Mouse (Mus musculus): ENCODE measurements around the gene Tmem63a. TPM values are rescaled to one million over a fixed set of nuclear protein-coding genes. Genes with fewer than 3 reads are reported as not detected.

Tmem63a gene
- polyA plus RNA-seq, 1 experiment from 2014 or later = 1.3 TPM

DNA sequence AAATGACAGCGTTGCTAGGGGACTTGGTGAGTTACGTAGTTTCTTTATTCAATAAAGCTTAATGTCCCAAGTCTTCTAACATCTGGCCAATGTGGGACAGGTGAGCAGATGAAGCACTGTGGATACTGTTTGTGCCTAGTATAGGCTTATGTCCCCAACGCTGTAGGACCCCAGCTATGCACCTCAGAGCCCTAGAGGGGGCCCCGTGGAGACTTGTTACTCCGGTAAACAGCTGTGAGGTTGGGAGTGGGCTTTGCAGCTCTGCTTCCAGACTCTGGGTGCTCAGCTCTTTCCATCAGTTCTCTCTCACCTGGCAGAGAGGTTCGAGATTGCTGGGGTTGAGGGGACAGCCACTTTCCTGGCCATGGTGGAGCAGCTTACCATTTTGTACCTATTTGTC lies 36.8 kb upstream of the Tmem63a start:
- ATAC-seq (no peak), DNase-seq (ENCODE audit: low spot score) (no peak)
- H3K9ac ChIP-seq (ENCODE audit: low read length) = peak overlapping the region; percentile 95; the same call in 1 of the 2 replicates
- H3K9me3 ChIP-seq (replicated peaks; ENCODE audit: control insufficient read depth, low read length) = no peaks in the 10 kb centered on the region
- 61% methylated on average over 6 of the region's 6 CpGs for WGBS
- peaks cover 9% of the 10 kb centered on the region for H3K4me1 ChIP-seq (ENCODE audit: control insufficient read depth, insufficient read depth, low read length)
- H3K27me3 ChIP-seq (replicated peaks; ENCODE audit: control insufficient read depth, insufficient read depth, low read length) = no peaks in the 10 kb centered on the region
- no peak overlapping the region for H3K27ac ChIP-seq (ENCODE audit: low read depth, low read length)
- H3K4me2 ChIP-seq (ENCODE audit: low read length) = peak overlapping the region; percentile 88
- peak overlapping the region; percentile 86 for H3K4me3 ChIP-seq (ENCODE audit: low read depth, low read length)
- H3K36me3 ChIP-seq (ENCODE audit: control insufficient read depth, insufficient read depth, low read length) = peaks cover 30% of the 10 kb centered on the region

DNA sequence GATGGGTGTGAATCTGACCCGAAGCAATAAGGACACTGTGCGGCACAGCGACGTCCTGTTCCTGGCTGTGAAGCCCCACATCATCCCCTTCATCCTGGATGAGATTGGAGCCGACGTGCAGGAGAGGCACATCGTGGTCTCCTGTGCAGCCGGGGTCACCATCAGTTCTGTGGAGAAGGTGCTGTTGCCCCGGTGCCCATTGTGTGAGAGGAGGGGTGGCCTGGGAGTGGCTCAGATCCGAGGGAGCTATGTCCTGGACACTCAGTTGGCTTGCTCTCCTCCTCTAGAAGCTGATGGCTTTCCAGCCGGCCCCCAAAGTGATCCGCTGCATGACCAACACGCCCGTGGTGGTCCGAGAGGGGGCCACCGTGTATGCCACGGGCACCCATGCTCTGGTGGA lies 36.3 kb upstream of the Tmem63a start:
- Histone ChIP-seq H3K4me3 (ENCODE audit: low read depth, low read length) (no peak overlapping the region), H3K4me1 (ENCODE audit: control insufficient read depth, insufficient read depth, low read length) (peaks cover 9% of the 10 kb centered on the region), H3K27me3 (replicated peaks; ENCODE audit: control insufficient read depth, insufficient read depth, low read length) (no peaks in the 10 kb centered on the region), H3K4me2 (ENCODE audit: low read length) (peak overlapping the region; percentile 88; the same call in 1 of the 2 replicates), H3K9ac (ENCODE audit: low read length) (0 out of 2 replicates have a peak overlapping the region, but pooled peaks have one; percentile 21), H3K27ac (ENCODE audit: low read depth, low read length) (no peak overlapping the region), H3K9me3 (replicated peaks; ENCODE audit: control insufficient read depth, low read length) (no peaks in the 10 kb centered on the region), H3K36me3 (ENCODE audit: control insufficient read depth, insufficient read depth, low read length) (peaks cover 30% of the 10 kb centered on the region)
- WGBS = 96% methylated on average over 17 of the region's 17 CpGs
- DNase-seq (ENCODE audit: low spot score) (no peak), ATAC-seq (no peak)

DNA sequence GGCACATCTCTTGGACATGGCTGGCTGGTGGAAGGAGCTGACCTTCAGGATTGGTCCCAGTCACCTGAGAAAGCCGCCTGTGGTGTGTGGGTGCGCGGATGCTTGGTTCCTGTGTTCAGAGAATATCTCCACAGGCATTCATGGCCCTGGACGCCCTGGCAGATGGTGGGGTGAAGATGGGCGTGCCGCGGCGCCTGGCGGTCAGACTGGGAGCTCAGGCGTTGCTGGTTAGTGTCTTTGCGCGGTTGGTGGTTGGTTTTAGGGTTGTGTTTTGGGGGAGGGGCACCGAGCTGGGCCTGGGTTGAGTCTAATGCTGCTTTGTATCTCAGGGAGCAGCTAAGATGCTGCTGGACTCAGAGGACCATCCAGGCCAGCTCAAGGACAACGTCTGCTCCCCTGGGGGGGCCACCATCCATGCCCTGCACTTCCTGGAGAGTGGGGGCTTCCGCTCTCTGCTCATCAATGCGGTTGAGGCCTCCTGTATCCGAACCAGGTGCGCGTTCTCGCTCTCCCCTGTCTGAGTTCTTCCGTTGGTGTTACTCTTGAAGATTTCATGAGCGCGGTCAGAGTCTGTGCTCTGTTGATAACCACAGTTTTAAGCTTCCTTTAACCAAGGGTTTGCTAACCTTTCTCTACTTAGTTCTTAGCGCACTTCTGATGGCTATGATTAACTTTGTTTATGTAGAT lies 35.5 kb upstream of the Tmem63a start:
- no peak overlapping the region for H3K9ac ChIP-seq (ENCODE audit: low read length)
- no peak overlapping the region for H3K4me3 ChIP-seq (ENCODE audit: low read depth, low read length)
- H3K4me2 ChIP-seq (ENCODE audit: low read length) = no peak overlapping the region
- H3K4me1 ChIP-seq (ENCODE audit: control insufficient read depth, insufficient read depth, low read length) = peaks cover 9% of the 10 kb centered on the region
- peaks cover 30% of the 10 kb centered on the region for H3K36me3 ChIP-seq (ENCODE audit: control insufficient read depth, insufficient read depth, low read length)
- no peaks in the 10 kb centered on the region for H3K9me3 ChIP-seq (replicated peaks; ENCODE audit: control insufficient read depth, low read length)
- no peak overlapping the region for H3K27ac ChIP-seq (ENCODE audit: low read depth, low read length)
- H3K27me3 ChIP-seq (replicated peaks; ENCODE audit: control insufficient read depth, insufficient read depth, low read length) = no peaks in the 10 kb centered on the region
- DNase-seq (ENCODE audit: low spot score) (no peak), ATAC-seq (no peak)
- WGBS = 92% methylated on average over 24 of the region's 24 CpGs

DNA sequence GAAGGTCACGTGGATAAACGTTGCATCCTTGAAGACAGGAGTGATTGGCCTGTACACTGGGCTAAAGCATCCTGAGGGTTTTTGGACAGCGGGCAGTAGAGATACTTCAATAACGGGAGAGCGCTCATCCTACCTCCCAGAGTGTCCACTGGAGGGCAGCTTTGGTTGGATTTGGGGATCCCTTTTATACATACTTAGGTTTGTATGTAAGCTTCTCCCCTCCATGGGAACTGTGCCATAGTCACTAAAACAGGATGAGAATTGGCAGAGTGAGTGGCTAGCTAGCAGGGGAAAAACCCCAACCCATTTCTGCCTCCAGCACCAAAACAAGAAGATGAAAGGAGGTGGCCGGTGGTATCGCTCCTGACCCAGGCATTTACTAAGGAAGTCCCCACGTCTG lies 31.0 kb upstream of the Tmem63a start:
- H3K36me3 ChIP-seq (ENCODE audit: control insufficient read depth, insufficient read depth, low read length) = peaks cover 27% of the 10 kb centered on the region
- no peak overlapping the region for H3K4me3 ChIP-seq (ENCODE audit: low read depth, low read length)
- 54% methylated on average over 8 of the region's 8 CpGs for WGBS
- ATAC-seq (no peak), DNase-seq (ENCODE audit: low spot score) (no peak)
- no peak overlapping the region for H3K9ac ChIP-seq (ENCODE audit: low read length)
- no peak overlapping the region for H3K4me2 ChIP-seq (ENCODE audit: low read length)
- no peak overlapping the region for H3K27ac ChIP-seq (ENCODE audit: low read depth, low read length)
- H3K27me3 ChIP-seq (replicated peaks; ENCODE audit: control insufficient read depth, insufficient read depth, low read length) = no peaks in the 10 kb centered on the region
- H3K4me1 ChIP-seq (ENCODE audit: control insufficient read depth, insufficient read depth, low read length) = no peaks in the 10 kb centered on the region
- H3K9me3 ChIP-seq (replicated peaks; ENCODE audit: control insufficient read depth, low read length) = no peaks in the 10 kb centered on the region

DNA sequence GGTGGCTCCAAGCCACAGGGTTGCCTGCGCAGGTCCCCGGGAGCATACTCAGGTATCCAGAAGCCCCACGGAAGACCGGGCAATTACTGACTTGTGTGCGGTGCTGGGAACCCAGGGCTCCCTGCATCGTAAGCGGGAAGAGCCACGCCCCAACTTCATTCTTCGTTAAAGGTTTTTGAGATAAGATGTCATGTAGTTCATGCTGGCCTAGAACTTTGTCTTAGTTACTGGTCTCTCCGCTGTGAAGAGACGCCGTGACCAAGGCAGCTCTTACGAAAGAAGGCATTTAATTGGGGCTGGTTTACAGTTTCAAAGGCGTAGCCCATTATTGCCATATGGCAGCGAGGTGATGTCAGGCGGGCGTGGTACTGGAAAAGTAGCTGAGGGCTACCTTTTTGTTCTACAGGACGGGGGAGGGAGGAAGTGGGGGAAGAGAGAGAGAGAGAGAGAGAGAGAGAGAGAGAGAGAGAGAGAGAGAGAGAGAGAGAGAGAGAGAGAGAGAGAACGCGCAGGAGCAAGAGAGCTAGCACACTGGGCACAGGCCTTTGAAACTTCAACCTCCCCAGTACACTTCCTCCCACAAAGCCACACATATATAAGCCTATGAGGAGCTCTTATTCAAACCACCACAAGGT lies 30.4 kb upstream of the Tmem63a start:
- peak; percentile 37; the same call in 1 of the 2 replicates for ATAC-seq
- peaks cover 21% of the 10 kb centered on the region for H3K36me3 ChIP-seq (ENCODE audit: control insufficient read depth, insufficient read depth, low read length)
- H3K9ac ChIP-seq (ENCODE audit: low read length) = no peak overlapping the region
- no peaks in the 10 kb centered on the region for H3K27me3 ChIP-seq (replicated peaks; ENCODE audit: control insufficient read depth, insufficient read depth, low read length)
- no peak overlapping the region for H3K4me2 ChIP-seq (ENCODE audit: low read length)
- no peak overlapping the region for H3K4me3 ChIP-seq (ENCODE audit: low read depth, low read length)
- DNase-seq (ENCODE audit: low spot score) = no peak
- WGBS = 63% methylated on average over 20 of the region's 20 CpGs
- no peaks in the 10 kb centered on the region for H3K9me3 ChIP-seq (replicated peaks; ENCODE audit: control insufficient read depth, low read length)
- no peaks in the 10 kb centered on the region for H3K4me1 ChIP-seq (ENCODE audit: control insufficient read depth, insufficient read depth, low read length)
- H3K27ac ChIP-seq (ENCODE audit: low read depth, low read length) = no peak overlapping the region

DNA sequence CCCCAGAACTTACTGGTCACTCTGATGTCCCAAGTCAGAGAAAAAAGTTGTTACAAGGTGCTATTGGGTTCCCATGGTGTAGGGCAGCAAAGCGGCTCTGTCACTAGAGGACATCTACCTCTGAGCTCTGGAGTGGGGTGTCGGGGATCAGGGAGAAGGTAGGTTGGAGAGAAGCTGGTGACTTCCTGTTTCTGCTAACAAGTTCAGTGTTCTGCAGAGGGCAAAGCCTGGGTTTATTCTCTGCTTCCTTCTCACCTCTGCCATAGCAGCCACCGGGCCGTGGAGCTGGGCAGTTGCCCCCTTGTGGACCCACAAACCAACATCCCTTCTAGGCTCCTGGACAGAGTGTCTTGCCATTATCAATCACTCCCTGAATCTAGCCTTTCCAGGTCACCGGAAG lies 29.4 kb upstream of the Tmem63a start:
- Histone ChIP-seq H3K4me1 (ENCODE audit: control insufficient read depth, insufficient read depth, low read length) (no peaks in the 10 kb centered on the region), H3K9ac (ENCODE audit: low read length) (no peak overlapping the region), H3K36me3 (ENCODE audit: control insufficient read depth, insufficient read depth, low read length) (peaks cover 10% of the 10 kb centered on the region), H3K27ac (ENCODE audit: low read depth, low read length) (no peak overlapping the region), H3K4me3 (ENCODE audit: low read depth, low read length) (no peak overlapping the region), H3K9me3 (replicated peaks; ENCODE audit: control insufficient read depth, low read length) (no peaks in the 10 kb centered on the region), H3K4me2 (ENCODE audit: low read length) (no peak overlapping the region), H3K27me3 (replicated peaks; ENCODE audit: control insufficient read depth, insufficient read depth, low read length) (no peaks in the 10 kb centered on the region)
- WGBS = 86% methylated on average over 5 of the region's 5 CpGs
- ATAC-seq (no peak), DNase-seq (ENCODE audit: low spot score) (no peak)

DNA sequence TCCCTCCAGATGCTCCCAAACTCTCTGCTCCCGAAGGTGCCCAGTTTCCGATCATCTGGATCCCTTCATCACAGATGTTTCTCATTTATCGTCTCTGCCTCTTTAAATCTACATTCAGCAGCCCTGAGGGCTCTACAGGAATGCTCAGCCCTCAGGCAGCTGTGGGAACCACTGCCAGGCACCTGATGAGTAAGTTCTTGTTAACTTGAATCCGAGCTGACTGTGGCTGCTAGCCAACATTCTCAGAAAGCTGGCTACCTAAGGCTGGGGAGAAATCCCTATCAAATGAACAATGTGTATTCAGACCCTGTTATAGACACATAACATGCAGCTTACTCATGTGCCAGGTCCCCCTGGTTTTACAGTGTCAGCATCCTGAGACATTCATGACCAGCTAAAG lies 28.3 kb upstream of the Tmem63a start:
- no peak for DNase-seq (ENCODE audit: low spot score)
- Histone ChIP-seq H3K27me3 (replicated peaks; ENCODE audit: control insufficient read depth, insufficient read depth, low read length) (no peaks in the 10 kb centered on the region), H3K4me1 (ENCODE audit: control insufficient read depth, insufficient read depth, low read length) (no peaks in the 10 kb centered on the region), H3K27ac (ENCODE audit: low read depth, low read length) (no peak overlapping the region), H3K36me3 (ENCODE audit: control insufficient read depth, insufficient read depth, low read length) (peaks cover 3% of the 10 kb centered on the region; the same call in 1 of the 2 replicates), H3K4me2 (ENCODE audit: low read length) (no peak overlapping the region), H3K4me3 (ENCODE audit: low read depth, low read length) (no peak overlapping the region), H3K9ac (ENCODE audit: low read length) (no peak overlapping the region), H3K9me3 (replicated peaks; ENCODE audit: control insufficient read depth, low read length) (no peaks in the 10 kb centered on the region)
- ATAC-seq = no peak
- 56% methylated on average over 4 of the region's 4 CpGs for WGBS

DNA sequence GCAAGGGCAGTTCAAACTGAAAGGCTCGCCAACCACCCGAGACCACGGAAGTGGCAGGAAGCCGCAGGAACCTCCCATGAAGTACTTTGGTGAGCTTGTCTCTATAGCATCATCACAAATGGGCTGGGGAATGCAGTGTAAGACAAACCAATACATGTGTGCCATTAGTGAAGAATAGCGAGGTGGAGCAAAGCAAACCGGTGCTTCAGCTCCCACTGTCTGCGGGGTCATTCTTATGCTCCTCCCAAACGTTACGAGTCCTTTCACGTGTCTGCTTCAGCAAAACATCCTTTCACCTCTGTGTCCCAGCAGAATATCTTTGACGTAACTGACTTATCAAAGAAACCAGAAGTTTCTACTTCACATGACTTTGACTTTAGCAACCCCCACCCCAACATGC lies 25.7 kb upstream of the Tmem63a start:
- ATAC-seq (no peak), DNase-seq (ENCODE audit: low spot score) (no peak)
- H3K27me3 ChIP-seq (replicated peaks; ENCODE audit: control insufficient read depth, insufficient read depth, low read length) = no peaks in the 10 kb centered on the region
- no peak overlapping the region for H3K4me3 ChIP-seq (ENCODE audit: low read depth, low read length)
- no peaks in the 10 kb centered on the region for H3K9me3 ChIP-seq (replicated peaks; ENCODE audit: control insufficient read depth, low read length)
- WGBS = 89% methylated on average over 11 of the region's 11 CpGs
- no peak overlapping the region for H3K4me2 ChIP-seq (ENCODE audit: low read length)
- H3K36me3 ChIP-seq (ENCODE audit: control insufficient read depth, insufficient read depth, low read length) = no peaks in the 10 kb centered on the region
- no peak overlapping the region for H3K9ac ChIP-seq (ENCODE audit: low read length)
- H3K4me1 ChIP-seq (ENCODE audit: control insufficient read depth, insufficient read depth, low read length) = no peaks in the 10 kb centered on the region
- H3K27ac ChIP-seq (ENCODE audit: low read depth, low read length) = no peak overlapping the region

DNA sequence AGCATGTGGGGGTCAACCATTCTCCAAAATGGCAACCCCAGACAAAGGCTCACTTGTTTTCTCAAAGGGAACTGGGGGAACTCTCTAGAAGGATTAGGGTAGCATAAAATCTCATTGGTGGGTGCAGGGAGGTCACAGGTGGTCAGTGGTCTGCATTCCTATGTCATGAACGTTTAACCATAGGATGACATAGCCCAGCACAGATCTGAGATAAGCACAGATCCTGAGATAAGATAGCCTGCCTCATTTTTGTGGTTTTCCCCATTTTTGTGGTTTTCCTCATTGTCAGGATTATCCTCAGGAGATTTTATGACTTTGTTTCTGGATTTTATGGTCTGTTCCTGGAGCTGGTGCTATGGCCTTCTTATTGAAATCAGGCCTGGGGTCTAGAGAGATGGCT lies 25.1 kb upstream of the Tmem63a start:
- H3K27me3 ChIP-seq (replicated peaks; ENCODE audit: control insufficient read depth, insufficient read depth, low read length) = no peaks in the 10 kb centered on the region
- no peaks in the 10 kb centered on the region for H3K4me1 ChIP-seq (ENCODE audit: control insufficient read depth, insufficient read depth, low read length)
- no peak for ATAC-seq
- H3K4me2 ChIP-seq (ENCODE audit: low read length) = no peak overlapping the region
- no peak overlapping the region for H3K4me3 ChIP-seq (ENCODE audit: low read depth, low read length)
- no peaks in the 10 kb centered on the region for H3K36me3 ChIP-seq (ENCODE audit: control insufficient read depth, insufficient read depth, low read length)
- DNase-seq (ENCODE audit: low spot score) = no peak
- 68% methylated on average over 1 of the region's 1 CpGs for WGBS
- H3K9ac ChIP-seq (ENCODE audit: low read length) = no peak overlapping the region
- H3K27ac ChIP-seq (ENCODE audit: low read depth, low read length) = no peak overlapping the region
- no peaks in the 10 kb centered on the region for H3K9me3 ChIP-seq (replicated peaks; ENCODE audit: control insufficient read depth, low read length)

Measured in forebrain, embryonic 14.5 days (tissue).